In the genomic region with DNA sequence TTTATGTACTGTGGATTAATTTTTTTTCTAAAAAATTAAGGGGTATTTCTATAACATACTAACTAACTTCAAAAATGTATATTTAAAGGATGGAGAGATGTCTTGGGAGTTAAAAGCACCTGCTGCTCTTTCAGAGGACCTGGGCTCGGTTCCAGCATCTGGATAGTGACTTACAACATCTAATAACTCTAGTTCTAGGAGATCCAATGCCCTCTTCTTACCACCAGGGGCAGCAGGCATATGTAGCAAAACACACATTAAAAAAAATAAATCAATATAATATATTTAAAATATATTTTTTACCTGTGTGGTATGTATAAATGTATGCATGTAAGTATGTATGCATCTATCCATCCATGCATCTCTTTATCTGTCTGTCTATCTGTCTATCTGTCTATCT, we compare ENCODE assay signal across 22 mouse cellular contexts.
DNase-seq lines count a peak whose midpoint lies in the region; ATAC-seq and TF ChIP-seq lines count a peak whose summit lies in the region.
"Had no signal": no experiment of that assay in that cellular context is flagged by ENCODE, and none has a peak within 500 bp of the region (broad histone marks: within the 10 kb centered on the region; RNA-seq: fewer than 3 reads in every experiment).

No protein-coding gene starts in this region.

- no peaks in the 10 kb centered on the region for H3K79me2 ChIP-seq in heart, adult 2 months (replicated peaks; ENCODE audit: control insufficient read depth, insufficient read depth, low read length)

- ATAC-seq in heart, embryonic 11.5 days (replicated peaks; ENCODE audit: insufficient number of reproducible peaks, low FRiP score, low TSS enrichment): no peak
- ATAC-seq in liver, embryonic 14.5 days (ENCODE audit: insufficient read depth): no peak
- ATAC-seq: forebrain, embryonic 16.5 days; midbrain, embryonic 15.5 days had no signal

- no peak overlapping the region for H3K9ac ChIP-seq in heart, adult 2 months (ENCODE audit: low read depth, low read length)
- no peak overlapping the region for H3K9ac ChIP-seq in heart, embryonic 11.5 days (ENCODE audit: low read depth, low read length)
- H3K9ac ChIP-seq in liver, embryonic 14.5 days (replicated peaks): no peak overlapping the region
- H3K9ac ChIP-seq: heart, embryonic 12.5 days; hindbrain, embryonic 14.5 days; kidney, embryonic 15.5 days; lung, embryonic 15.5 days; midbrain, embryonic 15.5 days had no signal

- no peak overlapping the region for H3K4me3 ChIP-seq in heart, adult 2 months
- H3K4me3 ChIP-seq in heart, embryonic 11.5 days (ENCODE audit: low read depth, low read length): no peak overlapping the region
- H3K4me3 ChIP-seq in liver, embryonic 14.5 days (ENCODE audit: insufficient read depth in 1 of 2, low read depth in 2 of 2, low read length in 2 of 2): no peak overlapping the region
- H3K4me3 ChIP-seq: heart, embryonic 12.5 days; kidney, embryonic 15.5 days; limb, embryonic 10.5 days; lung, embryonic 15.5 days; midbrain, embryonic 15.5 days had no signal

- intact Hi-C loops in heart, adult 2 months (cut with DNase I): no loop called here

- no peak overlapping the region for H3K4me2 ChIP-seq in heart, embryonic 11.5 days
- no peak overlapping the region for H3K4me2 ChIP-seq in liver, embryonic 14.5 days (ENCODE audit: low read depth)
- H3K4me2 ChIP-seq: heart, embryonic 12.5 days; hindbrain, embryonic 14.5 days; kidney, embryonic 15.5 days; liver, embryonic 11.5 days; lung, embryonic 15.5 days; midbrain, embryonic 15.5 days had no signal

- peak; percentile 10 for DNase-seq in adrenal gland, postnatal 14 days
- no peak for DNase-seq in adrenal gland, postnatal 4 days (ENCODE audit: low spot score in 2 of 2)
- DNase-seq in heart, adult 2 months: no peak
- DNase-seq in liver, embryonic 14.5 days (ENCODE audit: low read depth in 3 of 3, low spot score in 3 of 3): no peak
- DNase-seq in liver (no peak), A20 (ENCODE audit: low read depth, low spot score) (peak; percentile 16)
- DNase-seq in T-cell, adult 2 months (ENCODE audit: low spot score): no peak
- DNase-seq: adrenal gland, adult 8-10 months; cerebellum, adult 11 months; embryo, embryonic 11 days; gastrocnemius, postnatal 36 days; retina, postnatal 1 day had no signal

- H3K36me3 ChIP-seq in heart, adult 2 months (ENCODE audit: control insufficient read depth, insufficient read depth, low read length): no peaks in the 10 kb centered on the region
- no peaks in the 10 kb centered on the region for H3K36me3 ChIP-seq in heart, embryonic 11.5 days (ENCODE audit: control insufficient read depth, insufficient read depth, low read length)
- no peaks in the 10 kb centered on the region for H3K36me3 ChIP-seq in liver, embryonic 14.5 days (replicated peaks; ENCODE audit: control insufficient read depth, insufficient read depth, low read depth)
- H3K36me3 ChIP-seq: heart, embryonic 12.5 days; kidney, embryonic 15.5 days; limb, embryonic 10.5 days; lung, embryonic 15.5 days; midbrain, embryonic 15.5 days had no signal

- 63% methylated on average over 1 of the region's 1 CpGs for WGBS in heart, adult 2 months
- 69% methylated on average over 1 of the region's 1 CpGs for WGBS in heart, embryonic 11.5 days (ENCODE audit: insufficient replicate concordance)
- WGBS in liver, embryonic 14.5 days (ENCODE audit: insufficient replicate concordance): 55% methylated on average over 1 of the region's 1 CpGs

- TF ChIP-seq CTCF in heart, adult 2 months (IDR thresholded peaks at IDR 0.05): peak; percentile 54
- TF ChIP-seq CTCF in liver, embryonic 14.5 days (IDR thresholded peaks at IDR 0.05; ENCODE audit: low read depth): peak; percentile 3; the same call in 1 of the 2 replicates

- H3K27ac ChIP-seq in heart, adult 2 months: no peak overlapping the region
- no peak overlapping the region for H3K27ac ChIP-seq in heart, embryonic 11.5 days (ENCODE audit: low read depth, low read length)
- no peak overlapping the region for H3K27ac ChIP-seq in liver, embryonic 14.5 days
- H3K27ac ChIP-seq: hindbrain, embryonic 14.5 days; kidney, embryonic 15.5 days; limb, embryonic 10.5 days; lung, embryonic 15.5 days; midbrain, embryonic 15.5 days had no signal

- no peaks in the 10 kb centered on the region for H3K4me1 ChIP-seq in heart, adult 2 months (ENCODE audit: control insufficient read depth, insufficient read depth, low read length)
- H3K4me1 ChIP-seq in heart, embryonic 11.5 days (ENCODE audit: control insufficient read depth, insufficient read depth, low read length): no peaks in the 10 kb centered on the region
- no peaks in the 10 kb centered on the region for H3K4me1 ChIP-seq in liver, embryonic 14.5 days (replicated peaks; ENCODE audit: control insufficient read depth in 2 of 2, insufficient read depth in 2 of 2, low read length in 1 of 2)
- H3K4me1 ChIP-seq: heart, embryonic 12.5 days; kidney, embryonic 15.5 days; limb, embryonic 10.5 days; lung, embryonic 15.5 days; midbrain, embryonic 15.5 days had no signal

- H3K9me3 ChIP-seq in heart, embryonic 11.5 days (replicated peaks; ENCODE audit: control insufficient read depth, low read length): no peaks in the 10 kb centered on the region
- no peaks in the 10 kb centered on the region for H3K9me3 ChIP-seq in liver, embryonic 14.5 days (ENCODE audit: control insufficient read depth, low read length)
- H3K9me3 ChIP-seq: heart, embryonic 12.5 days; kidney, embryonic 15.5 days; limb, embryonic 10.5 days; lung, embryonic 15.5 days; midbrain, embryonic 15.5 days had no signal

- TF ChIP-seq EP300 in heart, adult 2 months (IDR thresholded peaks at IDR 0.05; ENCODE audit: insufficient read depth, low read depth, low read length): no peak
- no peak for TF ChIP-seq EP300 in liver, embryonic 14.5 days (IDR thresholded peaks at IDR 0.05; ENCODE audit: low read depth)

- no peak for TF ChIP-seq POLR2A in heart, adult 2 months (IDR thresholded peaks at IDR 0.05; ENCODE audit: insufficient read depth, low read depth, low read length)

- H3K27me3 ChIP-seq in heart, adult 2 months (ENCODE audit: control insufficient read depth, insufficient read depth, low read length): no peaks in the 10 kb centered on the region
- H3K27me3 ChIP-seq in heart, embryonic 11.5 days (ENCODE audit: control insufficient read depth, insufficient read depth, low read length): no peaks in the 10 kb centered on the region
- no peaks in the 10 kb centered on the region for H3K27me3 ChIP-seq in liver, embryonic 14.5 days (ENCODE audit: control insufficient read depth, insufficient read depth, low read length)
- H3K27me3 ChIP-seq: CH12.LX; heart, embryonic 12.5 days; kidney, embryonic 15.5 days; lung, embryonic 15.5 days; midbrain, embryonic 15.5 days had no signal

Comparison
In these comparisons a context has a peak if more than half of its experiments do, and no peak if none do; other contexts are left out.
1. DNase-seq: peak in adrenal gland, postnatal 14 days (single experiment) and A20 (single experiment); none in adrenal gland, postnatal 4 days (0 of 2), heart, adult 2 months (0 of 2), liver, embryonic 14.5 days (0 of 3), liver (single experiment) and T-cell, adult 2 months (single experiment).